Mouse (Mus musculus) left cerebral cortex, postnatal 10 days (tissue): ENCODE data around the gene Vsx1. TPM values are rescaled to one million over a fixed set of nuclear protein-coding genes. Genes with fewer than 3 reads are reported as not detected.
A peak's percentile ranks its signal among the peaks of the same experiment; 100 is the strongest.

Experiments
- DNase-seq, 2 experiments: peaks; one replicate each; pipeline ENCODE4 v3.0.0; 2021 to 2022; ENCODE audit warnings: low spot score in 2 of 2, mixed read lengths in 1 of 2; ENCODE audit errors: extremely low spot score in 1 of 2
- intact Hi-C: fragments of 180-260 bp; cut with DNase I; formaldehyde crosslinking; loops from one replicate; pipeline ENCODE4 v1.15.1; 2025
- total RNA-seq, 2 experiments: library from RNA; stranded (reverse); gene quantifications; 2 replicates each; pipeline ENCODE4 v1.2.3; 2021

Gene Vsx1
- total RNA-seq: not detected

DNA sequence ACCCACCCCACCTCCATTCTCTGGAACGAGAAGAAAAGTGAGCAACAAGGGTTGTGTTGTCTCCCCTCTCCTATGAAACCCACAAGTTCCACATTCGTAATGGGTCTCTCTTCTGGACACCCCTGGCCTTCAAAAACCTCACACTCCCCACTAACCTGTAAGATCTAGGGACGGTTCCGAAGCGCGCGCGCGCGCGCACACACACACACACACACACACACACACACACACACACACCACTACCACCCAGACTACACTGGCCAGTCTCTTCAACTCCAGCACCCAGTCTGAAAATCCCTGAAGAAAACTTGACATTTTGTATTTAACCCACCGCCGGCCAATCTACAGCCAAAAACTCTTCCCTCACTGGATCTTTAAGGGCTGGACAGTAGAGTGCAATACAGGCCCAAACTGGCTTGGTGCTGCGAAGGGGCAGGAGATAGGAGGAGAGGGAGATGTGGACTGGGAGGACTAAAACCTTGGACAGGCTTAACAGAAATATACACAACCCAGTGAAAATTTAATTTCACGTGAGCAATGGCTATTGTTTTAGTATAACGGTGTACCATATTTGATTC is at the start of gene Vsx1:
Vsx1 (minus strand) TSS at position 138 of the 578 bp plus-strand sequence.
- DNase-seq: no peak
- intact Hi-C loops: no loop called here

DNA sequence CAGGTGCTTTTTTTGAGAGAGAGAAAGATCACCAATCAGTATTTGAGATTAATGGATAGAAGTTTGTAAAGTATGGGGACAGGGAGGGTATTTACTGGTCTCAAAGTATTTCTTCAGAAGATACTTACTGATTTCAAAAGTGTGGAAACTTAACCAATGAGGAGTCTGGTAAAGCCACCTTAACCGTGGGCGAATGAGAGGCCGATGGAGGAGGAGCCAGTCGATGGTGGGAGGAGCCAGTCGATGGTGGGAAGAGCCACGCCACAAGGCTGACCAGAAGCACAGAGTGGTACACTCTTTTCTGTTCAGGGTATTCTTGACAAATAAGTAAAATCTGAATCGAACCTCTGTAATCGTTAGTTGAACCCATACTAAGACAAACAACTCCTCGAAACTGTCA is 48.7 kb upstream of the Vsx1 start:
- DNase-seq: no peak
- intact Hi-C loops: no loop called here

DNA sequence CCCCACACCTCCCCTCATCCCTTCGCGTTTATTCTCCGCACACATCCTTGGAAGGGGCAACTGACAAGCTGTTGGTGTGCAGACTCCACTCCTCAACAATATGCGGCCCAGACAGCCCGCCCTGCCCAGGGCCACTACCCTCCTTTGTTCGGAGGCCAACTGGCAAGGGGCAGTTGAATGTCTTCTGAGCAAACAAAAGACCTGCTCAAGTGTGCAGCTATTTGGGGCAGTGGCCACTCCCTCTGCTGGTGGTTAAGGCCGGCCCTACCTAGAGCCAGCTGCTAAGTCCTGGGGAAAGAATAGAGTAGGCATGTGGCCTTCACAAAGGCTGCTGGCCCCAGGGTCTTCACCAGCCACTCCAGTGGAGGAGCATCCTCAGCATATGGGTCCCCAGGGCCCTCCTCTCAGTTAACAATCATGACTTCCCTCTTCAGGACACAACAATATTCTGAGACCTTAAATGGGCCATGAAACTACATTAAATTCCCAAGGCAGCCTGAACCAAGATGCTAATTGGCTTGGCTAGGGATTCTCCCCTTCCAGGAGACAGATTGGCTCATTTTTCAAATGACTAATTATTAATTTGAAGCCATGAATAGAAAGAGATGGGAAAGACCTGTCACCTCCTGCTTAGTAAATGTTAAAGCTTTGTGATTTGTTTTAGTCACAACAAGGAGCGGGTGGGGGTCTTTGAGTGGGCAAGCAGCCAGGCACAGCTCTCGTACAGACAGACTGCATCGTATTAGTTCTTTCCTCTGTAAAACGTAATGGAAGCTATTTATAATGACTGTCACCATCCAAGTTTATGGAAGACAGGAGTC is 46.8 kb upstream of the Vsx1 start:
- intact Hi-C loops: no loop called here
- no peak for DNase-seq

DNA sequence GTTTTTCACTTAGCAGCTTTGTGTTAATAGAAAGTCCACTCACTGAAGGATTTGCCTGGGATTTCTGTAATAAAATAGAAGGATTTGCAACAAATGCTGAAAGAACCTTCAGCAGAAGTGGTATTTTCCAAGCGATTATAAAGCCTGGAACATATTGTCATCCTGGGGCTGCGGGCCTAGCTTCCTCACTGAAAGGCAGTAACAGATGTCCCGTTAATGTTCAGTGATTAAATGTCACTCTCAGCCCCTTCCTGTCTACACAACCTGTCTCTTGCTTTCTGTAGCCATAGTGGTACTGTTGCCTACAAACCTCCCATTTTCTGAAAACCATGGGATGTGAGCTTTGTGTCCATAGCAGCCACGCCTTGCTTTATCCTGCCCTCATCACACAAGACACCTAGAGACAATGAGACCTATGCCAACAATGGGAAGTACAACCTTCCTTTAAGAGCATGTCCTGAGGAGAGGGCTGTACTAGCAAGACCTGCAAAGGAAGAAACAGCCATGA is 23.1 kb upstream of the Vsx1 start:
- intact Hi-C loops: no loop called here
- no peak for DNase-seq

DNA sequence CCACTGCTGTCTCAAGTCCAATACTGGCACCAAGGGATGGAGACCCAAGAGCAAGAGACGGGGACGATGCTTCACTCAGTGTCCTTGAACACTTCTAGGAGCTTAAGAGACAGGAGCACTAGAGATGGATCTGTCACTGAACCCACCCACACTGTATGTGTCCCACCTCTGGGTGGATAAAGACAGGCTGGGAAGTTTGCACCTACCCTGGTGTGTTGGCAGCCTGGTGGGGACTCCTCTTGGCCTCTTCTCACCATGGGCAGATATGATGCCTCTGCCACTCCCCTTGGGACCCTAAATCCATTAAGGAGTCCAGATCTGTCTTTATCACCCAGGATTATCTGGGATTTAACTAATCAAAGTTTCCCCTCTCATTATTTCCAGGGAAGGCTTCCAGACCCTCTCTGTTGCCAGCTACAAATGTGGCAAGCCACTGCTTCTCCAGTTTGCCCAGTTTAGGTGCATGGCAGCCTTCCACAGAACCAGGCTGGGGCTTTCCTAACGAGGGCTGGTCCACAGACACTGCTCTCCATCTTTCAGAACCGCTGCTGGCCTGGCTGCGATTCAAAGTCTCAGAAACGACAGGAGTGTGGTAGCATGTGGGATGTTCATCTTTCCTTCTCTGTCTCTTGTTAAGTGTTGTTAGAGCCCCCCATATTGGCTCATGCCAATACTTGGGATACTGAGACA is 2.5 kb upstream of the Vsx1 start:
- no peak for DNase-seq
- intact Hi-C loops: no loop called here

DNA sequence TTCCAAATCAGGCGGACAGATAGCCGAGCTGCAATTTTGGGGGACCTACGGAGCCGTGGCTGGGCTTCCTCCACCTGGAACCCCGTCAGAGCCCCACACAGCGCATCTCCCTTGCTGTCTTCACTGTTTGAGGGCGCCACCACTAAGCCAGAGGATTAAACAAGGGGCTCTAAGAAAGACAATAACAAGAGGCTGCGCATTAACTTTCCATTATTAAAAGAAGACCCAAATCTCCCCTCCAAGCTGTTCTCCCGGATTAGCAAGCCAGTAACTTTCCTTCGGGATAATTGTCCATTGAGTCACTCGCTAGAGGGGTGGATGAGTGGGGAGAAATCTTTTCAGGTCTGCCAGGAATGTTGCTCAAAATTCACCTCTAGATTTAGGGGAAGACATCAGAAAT is 1.1 kb upstream of the Vsx1 start:
- no peak for DNase-seq
- intact Hi-C loops: no loop called here

DNA sequence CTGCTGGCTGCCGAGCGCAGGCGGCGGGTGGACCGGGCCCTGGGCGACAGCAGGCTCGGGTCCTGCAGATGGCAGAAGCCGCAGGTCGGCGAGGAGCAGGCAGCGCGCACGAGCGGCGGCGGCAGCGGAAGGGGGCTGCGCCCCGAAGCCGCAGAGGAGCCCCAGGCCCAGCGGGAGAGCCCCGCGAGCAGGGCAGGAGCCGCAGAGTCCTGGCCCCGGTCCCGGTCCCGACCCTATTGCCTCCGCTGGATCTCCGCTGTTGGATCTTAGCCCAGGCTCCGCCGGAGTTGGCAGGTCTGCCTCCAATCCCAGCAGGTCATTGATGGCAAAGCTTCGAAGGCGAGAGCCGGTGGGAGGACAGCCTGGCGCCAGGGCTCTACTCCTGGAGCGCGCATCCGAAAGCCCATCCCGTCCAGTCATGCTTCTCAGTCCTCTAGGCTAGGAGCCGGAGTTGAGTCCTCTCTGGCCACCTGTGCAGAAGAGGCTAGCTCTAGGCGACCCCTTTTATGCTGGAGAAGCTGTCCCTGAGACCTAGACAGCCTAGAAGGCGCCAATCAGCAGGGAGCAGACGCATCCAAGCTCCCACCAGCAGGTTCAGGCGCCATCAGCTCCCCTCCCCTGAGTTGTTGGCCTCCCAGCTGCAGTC is 496 bp downstream of the Vsx1 start:
- intact Hi-C loops: no loop called here
- peak in 1 of 2 experiments; percentile 83 for DNase-seq

DNA sequence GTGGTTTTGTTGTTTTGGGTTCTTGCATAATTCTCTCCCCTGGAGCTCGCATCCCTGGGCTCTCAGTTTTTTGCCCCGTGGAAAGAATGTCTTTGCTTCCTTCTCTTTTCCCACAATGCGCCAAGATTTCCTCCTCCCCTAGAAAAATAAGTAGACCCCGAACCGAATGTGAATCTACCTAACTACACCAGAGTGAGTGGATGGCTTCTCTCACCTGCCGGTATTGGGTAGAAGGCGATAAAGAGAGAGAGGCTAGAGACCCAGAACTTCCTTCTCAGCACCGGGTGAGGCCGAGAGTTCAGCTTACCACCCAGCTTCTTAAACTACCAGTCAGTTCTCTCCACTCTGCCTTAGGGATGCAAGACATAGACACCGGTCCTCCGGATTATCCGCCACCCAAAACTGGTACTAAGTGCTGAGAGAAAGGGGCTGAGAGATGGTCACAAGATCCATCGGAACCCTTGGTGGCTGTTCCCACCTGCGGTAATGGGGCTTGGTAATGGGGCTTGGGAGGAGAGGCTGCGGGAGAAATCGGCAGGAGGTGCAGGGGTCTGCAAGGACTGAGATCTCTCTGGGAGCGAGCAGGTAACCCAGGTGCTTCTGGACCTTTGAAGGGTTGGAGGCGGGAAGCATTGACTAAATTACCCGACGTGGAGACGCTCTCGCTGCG is 1.2 kb downstream of the Vsx1 start:
- no peak for DNase-seq
- intact Hi-C loops: no loop called here

DNA sequence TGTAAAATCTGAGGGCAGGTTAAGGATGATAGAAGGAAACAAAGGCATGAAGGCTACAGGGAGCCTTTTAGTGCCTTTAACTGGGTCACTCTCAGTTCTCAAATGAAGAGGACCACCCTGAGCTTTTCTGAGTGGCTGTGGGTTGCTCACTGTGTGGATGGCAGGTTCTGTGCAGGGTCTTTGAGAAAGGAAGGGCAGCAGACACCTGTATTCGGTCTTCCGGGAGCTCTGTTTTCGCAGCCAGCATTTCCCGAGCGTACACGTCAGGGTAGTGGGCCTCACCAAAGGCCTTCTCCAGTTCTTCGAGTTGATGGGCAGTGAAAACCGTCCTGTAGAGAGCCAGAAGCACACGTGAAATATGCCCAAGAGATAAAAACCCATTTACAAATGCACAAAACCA is 3.8 kb downstream of the Vsx1 start:
- intact Hi-C loops: no loop called here
- DNase-seq: no peak

DNA sequence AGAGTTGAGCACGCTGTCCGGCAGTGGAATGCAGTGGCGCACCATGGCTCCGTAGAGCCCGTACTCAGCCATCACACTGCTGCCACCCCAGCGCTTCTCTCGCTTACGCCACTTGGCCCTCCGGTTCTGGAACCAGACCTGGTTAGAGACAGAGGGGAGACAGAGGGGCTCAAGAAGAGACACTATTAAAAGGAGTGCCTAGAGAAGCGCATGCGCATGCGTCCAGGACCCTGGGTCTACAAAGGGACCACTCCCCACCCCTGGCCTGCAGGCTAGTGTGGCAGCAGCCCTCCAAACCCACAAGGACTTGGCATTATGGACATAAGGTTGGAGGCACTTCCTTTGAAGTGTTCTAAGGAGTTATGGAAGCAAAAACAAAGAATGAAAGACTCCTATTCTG is 4.7 kb downstream of the Vsx1 start:
- intact Hi-C loops: no loop called here
- DNase-seq: no peak

DNA sequence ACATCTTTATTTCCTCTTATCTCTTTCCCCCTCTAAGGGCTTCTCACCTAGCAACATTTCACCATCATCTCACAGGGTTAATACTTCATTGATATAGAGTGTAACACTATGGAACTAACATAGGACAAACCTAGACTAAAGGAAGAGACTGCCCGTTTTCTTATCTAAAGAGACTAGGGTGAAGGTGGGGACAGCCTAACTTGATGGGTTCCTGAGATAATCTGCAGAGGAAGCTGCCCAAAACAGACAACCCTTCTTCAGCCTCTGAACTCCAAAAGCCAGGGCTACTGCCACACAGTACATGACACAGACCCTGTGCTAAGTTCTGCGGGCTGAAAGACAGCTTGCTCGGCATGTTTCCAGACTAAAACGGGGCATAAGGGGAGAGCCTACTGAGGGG is 7.6 kb downstream of the Vsx1 start:
- no peak for DNase-seq
- intact Hi-C loops: no loop called here

DNA sequence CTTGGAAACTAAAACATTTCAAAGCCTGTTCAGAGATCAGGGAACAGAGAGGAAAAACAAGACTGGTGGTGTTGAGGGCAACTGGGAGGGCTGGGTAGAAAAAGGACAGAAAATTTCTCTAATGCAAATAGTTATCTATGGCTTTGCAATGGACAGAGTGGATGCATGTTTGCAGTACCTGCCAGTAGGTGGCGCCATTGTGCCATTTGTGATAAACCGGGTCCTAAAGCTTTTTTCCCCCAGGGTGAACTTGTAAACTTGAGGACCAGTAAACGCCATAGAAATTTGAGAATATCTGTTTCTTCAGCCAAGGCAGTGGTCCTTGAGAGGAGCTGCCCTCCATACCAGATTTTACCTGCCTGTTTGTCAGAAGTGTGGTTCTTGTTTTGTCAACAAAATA is 10.8 kb downstream of the Vsx1 start:
- DNase-seq: peak in 1 of 2 experiments; percentile 74
- intact Hi-C loops: loop anchor here (2.0 to 5.0 kb wide), 2 partner anchors 70 to 324 kb away; partner anchors contain the start of gene Entpd6

DNA sequence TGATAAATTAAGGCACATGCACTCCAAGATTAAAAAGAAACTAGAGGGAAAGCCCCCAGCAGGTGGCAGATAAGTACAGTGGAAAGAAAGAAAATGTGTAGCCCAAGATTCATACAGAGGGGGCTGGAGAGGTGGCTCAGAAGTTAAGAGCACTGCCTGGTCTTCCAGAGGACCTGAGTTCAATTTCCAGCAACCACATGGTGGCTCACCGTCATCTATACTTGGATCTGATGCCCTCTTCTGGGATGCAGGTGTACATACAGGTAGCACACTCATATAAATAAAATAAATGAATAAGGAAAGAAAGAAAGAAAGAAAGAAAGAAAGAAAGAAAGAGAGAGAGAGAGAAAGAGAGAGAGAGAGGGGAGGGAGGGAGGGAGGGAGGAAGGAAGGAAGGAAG is 13.6 kb downstream of the Vsx1 start:
- intact Hi-C loops: loop anchor here (2.0 to 5.0 kb wide), 2 partner anchors 67 to 327 kb away; partner anchors contain the start of gene Apmap
- DNase-seq: no peak

DNA sequence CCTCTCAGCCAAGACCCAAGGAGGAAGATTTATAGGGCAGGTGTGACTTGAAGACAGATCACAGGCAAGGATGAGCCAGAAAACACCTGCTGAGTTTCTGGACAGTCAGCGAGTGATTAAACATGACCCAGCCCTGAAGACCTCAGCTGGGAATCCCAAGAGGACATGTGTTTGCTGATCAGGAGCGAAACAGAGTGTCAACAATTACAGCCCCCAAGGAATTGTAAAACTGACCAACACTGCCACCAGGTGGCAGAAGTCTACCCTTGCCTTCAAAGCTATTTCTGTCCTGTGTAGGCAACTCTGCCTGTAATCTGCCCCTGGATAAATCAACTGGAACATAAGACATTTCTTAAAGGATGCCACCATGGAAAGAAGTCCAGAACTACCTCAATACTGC is 14.3 kb downstream of the Vsx1 start:
- intact Hi-C loops: loop anchor here (2.0 to 5.0 kb wide), 3 partner anchors 66 to 327 kb away; partner anchors contain the start of gene Apmap
- peak in 1 of 2 experiments; percentile 62 for DNase-seq

DNA sequence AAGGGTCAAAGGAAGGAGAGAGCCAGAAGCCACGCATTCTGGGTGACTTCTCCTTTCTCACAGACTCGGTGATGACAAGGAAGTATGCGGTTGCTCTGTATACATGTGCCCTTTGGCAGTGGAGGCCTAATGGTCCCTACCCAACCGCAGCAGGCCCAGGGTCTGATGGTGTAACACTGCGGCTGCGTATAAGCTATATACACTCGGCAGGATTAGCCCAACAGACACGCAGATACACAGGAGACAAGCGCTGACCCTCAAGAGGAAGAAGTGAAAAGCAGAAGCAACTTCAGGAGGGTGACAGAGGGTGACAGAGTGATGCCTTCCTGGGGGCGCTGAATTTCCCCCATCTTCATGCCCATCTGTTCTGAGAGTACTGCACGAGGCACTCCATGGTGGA is 15.2 kb downstream of the Vsx1 start:
- DNase-seq: no peak

DNA sequence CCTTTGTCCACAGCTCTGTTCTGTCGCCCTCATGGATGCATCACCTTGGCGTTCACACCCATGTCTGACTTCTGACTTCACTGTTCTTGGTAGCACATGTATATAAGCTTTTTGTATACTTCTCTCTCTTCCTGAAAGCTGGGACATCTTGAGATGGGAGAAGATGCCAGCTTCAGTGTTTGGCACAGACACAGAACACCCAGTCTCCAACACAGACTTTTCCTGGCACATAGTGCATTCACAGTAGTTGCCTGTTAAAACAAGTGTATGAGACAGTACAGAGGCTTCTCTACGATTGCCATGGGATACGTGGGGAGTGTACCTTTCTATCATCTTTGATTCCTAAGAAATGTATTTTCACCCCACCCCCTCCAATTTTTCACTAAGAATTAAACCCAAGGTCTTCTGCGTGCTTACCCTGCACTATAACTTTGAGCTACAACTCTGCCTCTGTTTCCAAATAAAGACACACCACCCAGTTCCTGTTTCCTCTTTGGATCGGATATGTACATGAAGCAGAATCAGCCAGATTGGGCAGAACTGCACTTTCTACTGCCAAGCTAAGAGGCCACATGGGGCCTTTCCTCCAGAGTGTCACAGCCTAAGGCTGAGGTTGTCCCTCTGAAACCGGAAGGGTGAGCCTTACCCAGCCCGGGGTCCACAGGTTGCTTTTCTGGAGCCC is 17.4 kb downstream of the Vsx1 start:
- intact Hi-C loops: loop anchor here (5.0 kb wide), 1 partner anchor 109 kb away; no protein-coding TSS in a partner anchor
- DNase-seq: no peak

More for the DNA sequence above, 15.2 kb downstream of the Vsx1 start:
- intact Hi-C loops: loop anchor here (2.0 to 5.0 kb wide), 2 partner anchors 65 to 112 kb away; partner anchors contain the start of gene Apmap

DNA sequence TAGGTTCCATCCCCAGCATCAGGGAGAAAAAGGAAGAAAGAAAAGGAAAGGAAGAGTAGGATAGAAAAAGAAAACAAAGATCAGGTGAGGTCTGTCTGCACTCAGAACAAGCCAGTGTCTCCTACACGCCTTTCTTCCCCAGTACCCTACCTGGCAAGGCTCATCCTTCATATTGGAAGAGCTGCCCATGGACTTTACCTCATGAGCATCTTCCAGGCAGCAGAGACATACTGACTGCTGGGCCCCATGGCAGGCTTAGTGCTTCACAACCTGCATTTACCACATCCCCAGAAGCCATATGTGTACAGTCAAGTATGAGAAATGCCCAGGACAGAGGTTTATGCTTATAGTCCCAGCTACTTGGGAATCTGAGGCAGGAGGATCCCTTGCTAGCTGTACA is 18.2 kb downstream of the Vsx1 start:
- no peak for DNase-seq
- intact Hi-C loops: loop anchor here (5.0 kb wide), 1 partner anchor 109 kb away; no protein-coding TSS in a partner anchor
